Mouse (Mus musculus) megakaryocyte, embryonic 14.5 days (primary cell): ENCODE measurements around the gene Becn1.

Experiments
- FLI1 ChIP-seq: IDR thresholded peaks from 2 replicates; pipeline ENCODE4 v1.6.1; 2012; ENCODE audit warnings: low read length, inconsistent platforms, mixed read lengths
- GATA1 ChIP-seq: IDR thresholded peaks from 3 replicates; pipeline ENCODE4 v1.6.1; 2012; ENCODE audit warnings: mixed read lengths, low read length, inconsistent platforms, borderline replicate concordance

DNA sequence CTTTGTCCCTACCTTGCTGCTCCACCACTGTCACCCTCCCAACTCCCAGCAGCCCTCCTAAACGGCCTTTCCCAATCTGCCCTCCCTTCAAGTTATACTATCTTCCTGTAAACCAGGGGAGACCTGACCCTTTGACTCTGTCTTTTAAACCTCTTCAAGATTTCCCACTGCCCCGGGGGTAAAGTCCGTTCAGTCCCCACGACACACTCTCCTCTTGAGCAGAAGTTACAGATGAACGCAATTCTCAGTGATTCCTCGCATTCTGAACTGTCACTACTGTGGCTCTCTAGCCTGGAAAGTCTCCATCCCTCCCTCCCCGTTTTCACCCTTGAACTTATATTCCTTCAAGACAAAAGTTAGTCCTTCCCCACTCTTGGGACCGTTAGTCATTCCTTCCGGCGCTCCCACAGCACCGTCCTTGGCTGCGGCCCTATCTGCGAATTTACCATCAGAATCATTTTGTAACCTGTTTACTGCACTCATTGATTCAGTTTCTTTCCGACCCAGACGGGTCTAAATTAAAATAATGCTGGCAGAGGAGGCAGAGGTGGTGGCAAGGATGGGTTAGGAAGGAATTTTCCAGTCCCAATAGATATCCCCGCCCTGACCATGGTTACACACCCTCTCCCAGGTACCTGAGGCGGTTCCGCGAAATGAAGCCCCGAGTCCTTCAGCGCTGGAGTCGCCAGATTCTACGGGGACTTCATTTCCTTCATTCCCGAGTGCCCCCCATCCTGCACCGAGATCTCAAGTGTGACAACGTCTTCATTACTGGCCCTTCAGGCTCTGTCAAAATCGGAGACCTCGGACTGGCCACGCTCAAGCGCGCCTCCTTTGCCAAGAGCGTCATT lies 38.7 kb downstream of the Becn1 start:
- TF ChIP-seq GATA1 (no peak), FLI1 (no peak)
